ENCODE assay signal across 8 mouse cellular contexts in genomic region chr9:119945173-119945900, GRCm38 (mm10). TPM values are rescaled to one million over a fixed set of nuclear protein-coding genes. Genes with fewer than 3 reads are reported as not detected.
DNase-seq lines count a peak whose midpoint lies in the region; ATAC-seq and TF ChIP-seq lines count a peak whose summit lies in the region.

No protein-coding gene starts in this region.

- no peak overlapping the region for H3K4me3 ChIP-seq in kidney, postnatal 0 days (replicated peaks; ENCODE audit: low read depth, low read length)
- no peak overlapping the region for H3K4me3 ChIP-seq in ES-Bruce4 (ENCODE audit: low read depth, low read length)
- no peak overlapping the region for H3K4me3 ChIP-seq in heart, embryonic 10.5 days

- H3K27me3 ChIP-seq in kidney, postnatal 0 days (ENCODE audit: insufficient read depth, low read length) = no peaks in the 10 kb centered on the region
- H3K27me3 ChIP-seq in ES-Bruce4 (ENCODE audit: control insufficient read depth, insufficient read depth, low read length, poor library complexity, severe bottlenecking) = no peaks in the 10 kb centered on the region
- no peaks in the 10 kb centered on the region for H3K27me3 ChIP-seq in heart, embryonic 10.5 days (ENCODE audit: insufficient read depth, poor library complexity, severe bottlenecking)

- TF ChIP-seq EP300 in ES-Bruce4 (IDR thresholded peaks at IDR 0.05; ENCODE audit: insufficient read depth, low read depth, low read length) = no peak

- no peaks in the 10 kb centered on the region for H3K9me3 ChIP-seq in kidney, postnatal 0 days (replicated peaks; ENCODE audit: low read length)
- H3K9me3 ChIP-seq in ES-Bruce4 (replicated peaks; ENCODE audit: control insufficient read depth, insufficient read depth, low read length, poor library complexity, severe bottlenecking) = no peaks in the 10 kb centered on the region
- no peaks in the 10 kb centered on the region for H3K9me3 ChIP-seq in heart, embryonic 10.5 days

- H3K36me3 ChIP-seq in kidney, postnatal 0 days (ENCODE audit: insufficient read depth, low read length) = no peaks in the 10 kb centered on the region
- H3K36me3 ChIP-seq in ES-Bruce4 (ENCODE audit: control insufficient read depth, insufficient read depth, low read length, poor library complexity, severe bottlenecking) = no peaks in the 10 kb centered on the region
- H3K36me3 ChIP-seq in heart, embryonic 10.5 days = no peaks in the 10 kb centered on the region

- DNase-seq in kidney, postnatal 0 days (ENCODE audit: low spot score) = no peak
- DNase-seq in kidney, postnatal 25 days = no peak
- peak; percentile 26 for DNase-seq in c-Kit-positive CD71-positive TER-119-positive erythroid progenitor cells, embryonic 14.5 days (ENCODE audit: low spot score)
- DNase-seq in spleen, postnatal 4 days (ENCODE audit: low spot score in 2 of 2) = peak; percentile 40 to 83
- no peak for DNase-seq in gastrocnemius, postnatal 4 days (ENCODE audit: low spot score in 2 of 2)
- no peak for DNase-seq in heart, embryonic 10.5 days (ENCODE audit: low spot score)
- no peak for DNase-seq in right cerebral cortex, adult 18-20 months

- peak; percentile 64 for TF ChIP-seq CTCF in kidney, postnatal 0 days (IDR thresholded peaks at IDR 0.05; ENCODE audit: low read depth)
- TF ChIP-seq CTCF in ES-Bruce4 (IDR thresholded peaks at IDR 0.05; ENCODE audit: low read depth, low read length) = peak; percentile 78

- no peaks in the 10 kb centered on the region for H3K4me1 ChIP-seq in kidney, postnatal 0 days (replicated peaks; ENCODE audit: insufficient read depth, low read length)
- no peaks in the 10 kb centered on the region for H3K4me1 ChIP-seq in ES-Bruce4 (ENCODE audit: control insufficient read depth, insufficient read depth, low read length)
- peaks cover under 1% of the 10 kb centered on the region for H3K4me1 ChIP-seq in heart, embryonic 10.5 days

- H3K27ac ChIP-seq in kidney, postnatal 0 days = no peak overlapping the region
- no peak overlapping the region for H3K27ac ChIP-seq in ES-Bruce4 (ENCODE audit: insufficient read depth, low read length)
- no peak overlapping the region for H3K27ac ChIP-seq in heart, embryonic 10.5 days

- H3K9ac ChIP-seq in kidney, postnatal 0 days (ENCODE audit: low read depth, low read length) = no peak overlapping the region
- no peak overlapping the region for H3K9ac ChIP-seq in ES-Bruce4 (ENCODE audit: low read depth, poor library complexity, severe bottlenecking)

- no peak overlapping the region for H3K4me2 ChIP-seq in kidney, postnatal 0 days (ENCODE audit: low read length)

- no peak for TF ChIP-seq POLR2A in ES-Bruce4 (IDR thresholded peaks at IDR 0.05; ENCODE audit: insufficient read depth, low read length)

- ATAC-seq in kidney, postnatal 0 days (replicated peaks; ENCODE audit: low FRiP score, low read depth) = 0 out of 2 replicates have a peak, but pooled peaks have one; percentile 4

- 75% methylated on average over 12 of the region's 12 CpGs for WGBS in kidney, postnatal 0 days
- WGBS in heart, embryonic 10.5 days = 71% methylated on average over 12 of the region's 12 CpGs

RNA-seq across cellular contexts. Expression of gene Ttc21a, which starts 7.9 kb away (rescaled TPM):
- polyA plus RNA-seq in kidney, postnatal 0 days (2015; fragmentation: Nextera tagmentation; extraction: Ambion mirVana) = 0.03 and 0.06 TPM in 2 replicates
- polyA plus RNA-seq in ES-Bruce4 (2011; ENCODE audit: insufficient read depth, insufficient read length, low read depth, missing spikeins) = 0.93 and 1.2 TPM in 2 replicates
- under 1 TPM; 0.15 to 0.34 TPM for total RNA-seq in gastrocnemius, postnatal 4 days (2021)
- 0.28 and 0.48 TPM in 2 replicates for polyA plus RNA-seq in heart, embryonic 10.5 days (2016; fragmentation: Nextera tagmentation; extraction: Ambion mirVana)

RNA-seq across cellular contexts. Expression of gene Gorasp1, which starts 8.0 kb away (rescaled TPM):
- 18.3 and 19.1 TPM in 2 replicates for polyA plus RNA-seq in kidney, postnatal 0 days (2015; fragmentation: Nextera tagmentation; extraction: Ambion mirVana)
- 7.2 and 9.2 TPM in 2 replicates for polyA plus RNA-seq in ES-Bruce4 (2011; ENCODE audit: insufficient read depth, insufficient read length, low read depth, missing spikeins)
- total RNA-seq in gastrocnemius, postnatal 4 days (2021) = 10 to 100 TPM; 18.8 to 25.2 TPM
- polyA plus RNA-seq in heart, embryonic 10.5 days (2016; fragmentation: Nextera tagmentation; extraction: Ambion mirVana) = 26.5 and 26.8 TPM in 2 replicates

RNA-seq across cellular contexts. Expression of gene Csrnp1, which starts 39.1 kb away (rescaled TPM):
- 4.8 and 7.8 TPM in 2 replicates for polyA plus RNA-seq in kidney, postnatal 0 days (2015; fragmentation: Nextera tagmentation; extraction: Ambion mirVana)
- 28.4 and 39.7 TPM in 2 replicates for polyA plus RNA-seq in ES-Bruce4 (2011; ENCODE audit: insufficient read depth, insufficient read length, low read depth, missing spikeins)
- total RNA-seq in gastrocnemius, postnatal 4 days (2021) = 1 to 10 TPM; 4.5 to 5.4 TPM
- 7.5 and 8.0 TPM in 2 replicates for polyA plus RNA-seq in heart, embryonic 10.5 days (2016; fragmentation: Nextera tagmentation; extraction: Ambion mirVana)

RNA-seq across cellular contexts. Expression of gene Wdr48, which starts 50.7 kb away (rescaled TPM):
- polyA plus RNA-seq in kidney, postnatal 0 days (2015; fragmentation: Nextera tagmentation; extraction: Ambion mirVana) = 30.8 and 31.1 TPM in 2 replicates
- polyA plus RNA-seq in ES-Bruce4 (2011; ENCODE audit: insufficient read depth, insufficient read length, low read depth, missing spikeins) = 103 and 107 TPM in 2 replicates
- 10 to 100 TPM; 28.4 to 30.0 TPM for total RNA-seq in gastrocnemius, postnatal 4 days (2021)
- 49.8 and 53.2 TPM in 2 replicates for polyA plus RNA-seq in heart, embryonic 10.5 days (2016; fragmentation: Nextera tagmentation; extraction: Ambion mirVana)

Comparison
In these comparisons a context has a peak if more than half of its experiments do, and no peak if none do; other contexts are left out.
1. DNase-seq: peak in c-Kit-positive CD71-positive TER-119-positive erythroid progenitor cells, embryonic 14.5 days (single experiment) and spleen, postnatal 4 days (2 of 2); none in kidney, postnatal 0 days (single experiment), kidney, postnatal 25 days (0 of 2), gastrocnemius, postnatal 4 days (0 of 2), heart, embryonic 10.5 days (single experiment) and right cerebral cortex, adult 18-20 months (single experiment).